In the genomic region with DNA sequence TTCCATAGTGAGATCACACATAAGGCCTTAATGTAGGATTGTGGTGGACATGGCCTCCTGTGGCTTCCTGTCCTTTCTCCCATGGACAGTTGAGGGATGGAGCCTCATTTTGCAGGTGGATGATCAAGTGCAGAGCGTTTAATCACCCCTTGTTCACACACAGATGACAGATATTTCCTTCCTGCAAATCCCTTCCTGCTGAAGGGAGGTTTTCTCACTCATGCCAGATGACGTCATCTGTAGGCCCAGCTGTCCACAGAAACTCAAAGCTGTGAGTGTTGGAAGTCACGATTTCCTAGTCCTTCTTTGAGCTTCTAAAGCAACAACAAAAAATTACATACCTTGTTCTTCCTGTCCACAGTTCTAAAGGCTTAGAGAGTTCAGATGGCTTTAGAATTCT, we compare ENCODE assay signal across 13 mouse cellular contexts.
DNase-seq lines count a peak whose midpoint lies in the region; ATAC-seq and TF ChIP-seq lines count a peak whose summit lies in the region.
"Had no signal": no experiment of that assay in that cellular context is flagged by ENCODE, and none has a peak within 500 bp of the region (broad histone marks: within the 10 kb centered on the region; RNA-seq: fewer than 3 reads in every experiment).

No protein-coding gene starts in this region.

- DNase-seq in forebrain, embryonic 14.5 days (ENCODE audit: low spot score): peak; percentile 20
- DNase-seq in forebrain, embryonic 10.5 days (ENCODE audit: extremely low spot score, low spot score): no peak
- DNase-seq in lung, embryonic 14.5 days: peak; percentile 13
- DNase-seq in lung, postnatal 4 days: no peak
- DNase-seq in layer of hippocampus, adult 2 months (ENCODE audit: low spot score in 2 of 2): peak; percentile 46 to 47
- peak; percentile 24 to 71 for DNase-seq in right cerebral cortex, postnatal 36 days (ENCODE audit: low spot score in 2 of 2)
- no peak for DNase-seq in adrenal gland, adult 2 months
- DNase-seq: adrenal gland, postnatal 25 days; thymus, adult 2 months had no signal

- no peak for TF ChIP-seq CTCF in lung, embryonic 14.5 days (IDR thresholded peaks at IDR 0.05; ENCODE audit: low read depth)
- no peak for TF ChIP-seq CTCF in layer of hippocampus, adult 2 months (conservative IDR thresholded peaks at IDR 0.05)

- H3K27ac ChIP-seq in forebrain, embryonic 14.5 days (ENCODE audit: low read depth, low read length): no peak overlapping the region
- H3K27ac ChIP-seq in forebrain, embryonic 10.5 days: no peak overlapping the region
- no peak overlapping the region for H3K27ac ChIP-seq in lung, embryonic 14.5 days (ENCODE audit: low read depth)
- H3K27ac ChIP-seq in layer of hippocampus, adult 2 months: peak overlapping the region; percentile 63
- H3K27ac ChIP-seq: hindbrain, embryonic 13.5 days; kidney, embryonic 15.5 days; midbrain, embryonic 15.5 days had no signal

- ATAC-seq in forebrain, embryonic 14.5 days: no peak
- ATAC-seq in lung, embryonic 14.5 days (ENCODE audit: insufficient read depth): no peak
- no peak for ATAC-seq in inflammation-experienced regulatory T-cells, adult 6 months
- ATAC-seq: midbrain, embryonic 15.5 days had no signal

- no peak overlapping the region for H3K4me2 ChIP-seq in forebrain, embryonic 14.5 days (ENCODE audit: low read length)
- H3K4me2 ChIP-seq in lung, embryonic 14.5 days: no peak overlapping the region
- H3K4me2 ChIP-seq: hindbrain, embryonic 13.5 days; kidney, embryonic 15.5 days; midbrain, embryonic 15.5 days had no signal

- no peaks in the 10 kb centered on the region for H3K27me3 ChIP-seq in forebrain, embryonic 14.5 days (replicated peaks; ENCODE audit: control insufficient read depth, insufficient read depth, low read length)
- H3K27me3 ChIP-seq in forebrain, embryonic 10.5 days (ENCODE audit: poor library complexity, severe bottlenecking): no peaks in the 10 kb centered on the region
- no peaks in the 10 kb centered on the region for H3K27me3 ChIP-seq in lung, embryonic 14.5 days (ENCODE audit: insufficient read depth, low read length)
- H3K27me3 ChIP-seq: kidney, embryonic 15.5 days; midbrain, embryonic 15.5 days had no signal

- WGBS in forebrain, embryonic 14.5 days: 59% methylated on average over 3 of the region's 3 CpGs
- WGBS in forebrain, embryonic 10.5 days: 74% methylated on average over 3 of the region's 3 CpGs
- 24% methylated on average over 3 of the region's 3 CpGs for WGBS in lung, embryonic 14.5 days

- no peaks in the 10 kb centered on the region for H3K4me1 ChIP-seq in forebrain, embryonic 14.5 days (ENCODE audit: control insufficient read depth, insufficient read depth, low read length)
- no peaks in the 10 kb centered on the region for H3K4me1 ChIP-seq in forebrain, embryonic 10.5 days
- no peaks in the 10 kb centered on the region for H3K4me1 ChIP-seq in lung, embryonic 14.5 days (ENCODE audit: insufficient read depth)
- H3K4me1 ChIP-seq: hindbrain, embryonic 13.5 days; kidney, embryonic 15.5 days; midbrain, embryonic 15.5 days had no signal

- no peak overlapping the region for H3K4me3 ChIP-seq in forebrain, embryonic 14.5 days (ENCODE audit: low read depth, low read length)
- H3K4me3 ChIP-seq in forebrain, embryonic 10.5 days: no peak overlapping the region
- no peak overlapping the region for H3K4me3 ChIP-seq in lung, embryonic 14.5 days (ENCODE audit: low read depth, low read length)
- H3K4me3 ChIP-seq in layer of hippocampus, adult 2 months: no peak overlapping the region
- H3K4me3 ChIP-seq: hindbrain, embryonic 13.5 days; kidney, embryonic 15.5 days; midbrain, embryonic 15.5 days had no signal

- no peaks in the 10 kb centered on the region for H3K36me3 ChIP-seq in forebrain, embryonic 14.5 days (ENCODE audit: control insufficient read depth, insufficient read depth, low read length)
- H3K36me3 ChIP-seq in forebrain, embryonic 10.5 days (replicated peaks): no peaks in the 10 kb centered on the region
- H3K36me3 ChIP-seq in lung, embryonic 14.5 days (ENCODE audit: insufficient read depth): no peaks in the 10 kb centered on the region
- H3K36me3 ChIP-seq: hindbrain, embryonic 13.5 days; kidney, embryonic 15.5 days; midbrain, embryonic 15.5 days had no signal

- H3K9ac ChIP-seq in forebrain, embryonic 14.5 days (ENCODE audit: low read length): no peak overlapping the region
- no peak overlapping the region for H3K9ac ChIP-seq in lung, embryonic 14.5 days
- H3K9ac ChIP-seq: hindbrain, embryonic 13.5 days; kidney, embryonic 15.5 days; midbrain, embryonic 15.5 days had no signal

- H3K9me3 ChIP-seq in forebrain, embryonic 14.5 days (replicated peaks; ENCODE audit: control insufficient read depth, low read length): no peaks in the 10 kb centered on the region
- H3K9me3 ChIP-seq in forebrain, embryonic 10.5 days: no peaks in the 10 kb centered on the region
- H3K9me3 ChIP-seq in lung, embryonic 14.5 days (ENCODE audit: low read depth, low read length): no peaks in the 10 kb centered on the region
- H3K9me3 ChIP-seq: hindbrain, embryonic 13.5 days; kidney, embryonic 15.5 days; midbrain, embryonic 15.5 days had no signal

Comparison
In these comparisons a context has a peak if more than half of its experiments do, and no peak if none do; other contexts are left out.
1. DNase-seq: peak in forebrain, embryonic 14.5 days (single experiment), lung, embryonic 14.5 days (single experiment), layer of hippocampus, adult 2 months (2 of 2) and right cerebral cortex, postnatal 36 days (2 of 2); none in forebrain, embryonic 10.5 days (single experiment), lung, postnatal 4 days (0 of 2) and adrenal gland, adult 2 months (single experiment).